Mouse (Mus musculus): ENCODE measurements at regions not wholly inside any gene's neighbourhood (a gene's known extent, or its start where the extent isn't known, plus 50 kb on each side); places are given as distances from the start of the nearest gene placed in this dataset.

DNA sequence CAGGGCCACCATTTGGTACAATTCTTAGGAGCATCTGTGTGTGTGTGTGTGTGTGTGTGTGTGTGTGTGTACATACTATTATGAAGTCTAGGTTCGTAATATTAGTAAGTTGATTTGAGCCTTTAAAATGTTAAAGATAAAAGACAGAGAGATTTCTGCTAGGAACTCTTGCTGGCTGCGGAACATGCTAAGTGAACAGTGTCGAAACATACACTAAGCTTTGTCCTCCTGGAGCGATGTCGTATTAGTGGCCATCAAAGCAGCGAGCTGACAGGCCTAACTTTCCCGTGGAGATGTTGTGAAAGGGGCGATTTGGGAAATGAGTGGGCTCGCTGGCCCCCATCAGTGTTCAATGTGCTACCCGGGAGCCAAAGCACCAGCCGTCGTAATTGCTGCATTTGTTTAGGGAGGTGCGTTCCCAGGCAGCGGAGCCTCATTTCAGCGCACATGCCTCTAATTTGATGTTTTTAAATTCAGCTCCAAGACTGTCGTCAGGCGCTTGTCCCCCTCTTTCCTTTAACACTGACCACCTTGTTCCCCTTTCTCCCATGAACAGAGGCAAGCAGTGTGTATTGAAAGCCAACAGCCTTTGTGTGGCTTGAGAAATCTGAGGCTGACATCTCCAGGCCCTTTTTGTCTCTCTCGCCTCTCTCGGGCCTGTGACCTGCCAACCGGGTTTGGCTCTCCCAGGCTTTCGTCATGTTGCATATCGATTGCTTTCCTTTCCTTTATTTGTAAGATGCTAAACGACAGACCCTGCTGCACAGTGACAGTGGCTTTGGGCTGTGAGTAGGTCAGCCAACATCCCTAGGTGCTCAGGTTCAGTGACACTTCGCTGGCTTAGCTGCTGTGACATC lies 426.3 kb downstream of the Sorl1 start:
- no peak for DNase-seq (ENCODE audit: low read depth, low spot score)

DNA sequence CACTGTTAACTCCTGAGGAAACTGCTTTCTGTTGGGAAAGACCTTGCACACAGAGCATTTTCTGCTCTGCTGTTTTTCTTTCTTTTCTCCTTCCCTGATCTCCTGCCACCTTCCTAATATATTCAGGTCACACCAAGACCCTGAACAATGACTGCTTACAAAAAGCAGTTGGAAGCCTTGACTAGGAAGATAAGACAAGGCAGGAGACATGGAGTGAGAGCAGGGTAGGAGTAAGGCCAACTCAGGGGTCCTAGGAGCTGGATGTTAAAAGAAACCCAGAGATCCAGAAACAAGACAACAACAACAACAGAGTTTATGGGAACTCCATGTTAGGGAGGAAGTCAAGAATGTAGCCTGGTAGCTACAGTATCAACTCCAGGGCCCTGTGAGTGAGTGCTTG lies 426.9 kb downstream of the Sorl1 start:
- no peak for DNase-seq (ENCODE audit: low read depth, low spot score)

DNA sequence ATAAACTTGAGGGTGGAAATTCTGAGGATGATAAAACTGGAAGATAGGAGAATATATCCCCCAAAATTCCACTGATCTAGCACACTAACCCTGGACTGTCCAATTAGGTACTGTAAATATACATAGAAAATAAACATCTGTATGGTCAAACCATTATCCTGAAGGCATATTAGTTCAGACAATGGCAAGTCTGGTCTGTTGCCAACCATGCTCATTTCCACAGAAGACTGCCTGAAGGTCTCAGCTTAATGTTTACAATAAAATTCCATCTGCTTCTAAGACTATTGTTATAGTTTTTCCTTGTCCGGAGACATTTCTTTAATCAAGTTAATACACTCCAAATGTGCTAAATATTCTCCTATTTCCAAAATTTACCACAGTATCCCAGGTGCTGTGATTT lies 441.2 kb downstream of the Sorl1 start:
- DNase-seq (ENCODE audit: low read depth, low spot score), result no peak

DNA sequence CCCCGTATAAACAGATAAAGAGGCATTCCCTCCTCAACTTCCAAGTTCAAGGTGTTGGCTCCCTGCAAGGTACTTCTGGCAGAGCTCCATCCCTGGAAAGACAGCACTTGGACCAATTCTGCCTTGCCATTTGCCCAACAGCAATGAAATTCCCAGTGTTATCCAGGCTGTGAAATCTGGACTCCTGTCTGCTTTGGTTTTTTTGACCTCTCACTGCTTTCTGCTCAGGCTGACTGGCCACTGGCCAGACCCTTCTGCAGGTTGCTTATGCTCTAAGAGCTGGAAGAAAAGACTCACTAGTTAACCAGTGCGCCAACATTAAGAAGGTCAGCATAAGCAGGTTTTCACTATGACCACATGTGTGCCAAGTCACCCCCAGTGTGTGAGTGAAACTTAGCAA lies 448.4 kb downstream of the Sorl1 start:
- DNase-seq (ENCODE audit: low read depth, low spot score), result no peak

DNA sequence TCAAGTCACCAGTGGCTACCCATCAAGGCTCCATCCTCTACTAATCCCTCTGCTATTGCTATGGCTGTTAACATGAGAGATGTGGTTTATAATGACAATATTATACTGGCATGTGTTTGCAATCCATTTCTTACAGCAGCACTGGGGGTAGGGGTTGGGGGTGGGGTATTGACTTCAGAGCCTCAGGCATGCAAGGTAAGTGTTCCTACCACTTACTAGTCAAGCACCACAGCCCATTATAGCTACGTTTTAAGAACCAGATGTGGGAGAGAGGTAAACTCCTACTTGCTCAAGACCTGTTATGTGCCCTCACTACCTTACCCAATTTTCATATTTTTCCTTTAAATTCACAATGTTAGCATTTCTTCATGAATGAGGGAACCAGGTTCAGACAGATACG lies 451.1 kb downstream of the Sorl1 start:
- DNase-seq (ENCODE audit: low read depth, low spot score), result no peak

DNA sequence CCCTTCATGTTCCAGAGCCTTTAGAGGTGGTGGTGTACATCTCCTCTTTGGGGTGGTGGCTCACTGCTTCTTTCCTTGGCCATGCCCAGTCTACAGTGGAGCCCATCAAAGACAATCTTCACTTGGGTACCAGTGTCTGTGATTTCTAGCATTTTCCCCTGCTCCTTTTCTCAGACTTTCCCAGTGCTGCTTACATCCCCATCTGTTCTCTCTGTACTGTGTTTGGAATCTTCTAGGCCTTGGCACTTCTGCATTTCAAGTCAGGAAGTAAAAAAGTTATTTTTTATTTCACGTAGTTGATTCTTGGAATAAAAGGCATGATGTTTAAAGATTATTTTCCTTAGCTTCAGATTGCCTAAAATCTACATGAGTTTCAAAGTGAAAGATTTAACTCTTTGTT lies 455.4 kb downstream of the Sorl1 start:
- no peak for DNase-seq (ENCODE audit: low read depth, low spot score)

DNA sequence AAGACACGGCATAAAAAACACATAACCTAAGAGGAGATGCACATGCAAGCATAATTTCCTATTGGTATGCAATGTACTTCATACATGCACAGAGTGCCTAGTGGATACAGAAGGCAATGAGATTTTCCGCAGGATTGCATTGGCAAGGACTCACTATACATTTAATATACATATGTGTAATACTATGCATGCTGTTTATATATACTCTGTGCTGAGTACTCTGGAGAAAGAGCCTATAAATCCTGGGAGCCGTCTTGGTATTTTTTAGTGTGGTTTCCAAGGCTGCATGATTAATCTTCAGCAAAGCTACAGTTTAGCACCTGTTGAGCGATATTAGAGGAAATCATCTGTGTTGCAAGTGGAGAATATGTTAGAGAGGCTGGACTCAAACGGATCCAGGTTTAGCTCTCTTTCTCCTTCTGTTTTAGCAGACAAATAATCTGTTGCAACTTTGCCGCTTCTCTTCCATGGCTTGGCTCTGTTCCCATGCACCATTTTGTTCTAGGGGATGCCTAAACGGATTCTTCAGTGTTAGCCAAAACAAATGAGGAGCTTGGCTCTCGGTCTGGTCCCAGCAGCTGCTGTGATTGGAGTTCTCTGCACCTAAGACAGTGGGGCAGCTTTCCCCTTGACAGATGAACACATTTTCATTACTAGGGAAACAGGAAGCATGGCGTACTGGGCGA lies 459.0 kb downstream of the Sorl1 start:
- DNase-seq (ENCODE audit: low read depth, low spot score), result no peak

DNA sequence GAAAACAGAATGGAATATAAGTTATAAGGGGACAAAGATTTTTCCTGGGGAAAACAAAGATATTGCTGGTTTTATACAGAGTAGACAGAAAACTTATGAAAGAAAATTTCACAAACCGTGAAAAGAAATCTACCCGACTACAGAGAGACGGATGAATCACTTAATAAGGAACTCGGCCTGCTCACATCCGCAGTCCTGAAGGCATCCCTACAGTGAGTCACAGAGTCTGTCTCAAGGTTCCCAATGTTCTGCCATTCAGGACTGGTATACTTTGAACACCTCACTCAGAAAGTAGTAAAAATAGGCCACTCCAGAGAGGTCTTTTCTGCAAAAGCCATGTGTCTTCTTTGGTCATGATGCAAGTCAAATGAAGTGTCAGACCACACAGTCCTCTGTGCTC lies 463.5 kb downstream of the Sorl1 start:
- DNase-seq (ENCODE audit: low read depth, low spot score), result no peak

DNA sequence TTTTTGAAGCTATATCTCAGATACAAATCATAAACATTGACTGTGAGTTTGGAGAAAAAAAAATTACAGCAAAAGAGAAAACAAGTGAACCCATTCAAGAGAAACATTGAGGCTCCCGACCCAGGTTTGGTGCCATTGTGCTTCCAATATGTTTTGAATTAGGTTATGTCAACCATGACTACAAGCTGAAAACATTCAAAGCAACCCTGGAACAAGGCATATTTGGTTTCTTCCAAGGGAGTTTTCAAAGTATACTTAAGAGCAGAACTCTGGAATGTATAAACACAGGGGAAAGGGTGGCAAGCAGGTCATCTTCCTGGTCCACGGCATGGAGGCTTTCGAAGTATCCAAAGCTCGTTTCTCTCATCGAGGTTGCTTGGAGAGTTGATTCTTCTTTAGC lies 464.1 kb downstream of the Sorl1 start:
- DNase-seq (ENCODE audit: low read depth, low spot score), result no peak

DNA sequence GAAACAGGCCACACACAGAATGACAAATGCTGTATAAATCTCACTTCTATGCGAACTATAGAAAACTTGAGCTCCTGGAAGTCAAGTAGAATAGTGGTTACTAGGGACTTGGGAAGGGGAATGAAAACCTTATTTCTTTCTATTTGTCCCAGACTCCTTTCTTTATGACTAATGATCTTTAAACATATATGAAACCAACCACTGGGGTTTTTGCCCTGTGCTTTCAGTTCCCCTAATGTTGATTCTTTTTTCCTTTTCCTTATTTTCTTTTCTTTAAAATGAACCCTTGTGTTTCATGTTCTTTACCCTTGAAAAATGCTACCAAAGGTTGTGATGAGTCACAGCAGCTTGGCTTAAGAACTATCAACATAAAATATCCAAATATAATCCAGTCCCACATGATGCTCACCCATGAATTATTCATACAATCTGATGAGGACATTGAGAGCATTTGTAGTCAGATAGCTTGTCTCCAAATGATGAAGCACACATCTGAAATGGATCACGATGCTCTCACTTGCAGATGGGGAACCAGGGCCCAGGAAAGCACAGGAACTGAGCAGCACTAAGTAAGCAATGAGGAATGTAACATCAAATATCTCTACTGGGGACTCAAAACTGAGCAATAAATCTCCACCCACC lies 470.2 kb upstream of the Ubash3b start:
- no peak for DNase-seq (ENCODE audit: low read depth, low spot score)

DNA sequence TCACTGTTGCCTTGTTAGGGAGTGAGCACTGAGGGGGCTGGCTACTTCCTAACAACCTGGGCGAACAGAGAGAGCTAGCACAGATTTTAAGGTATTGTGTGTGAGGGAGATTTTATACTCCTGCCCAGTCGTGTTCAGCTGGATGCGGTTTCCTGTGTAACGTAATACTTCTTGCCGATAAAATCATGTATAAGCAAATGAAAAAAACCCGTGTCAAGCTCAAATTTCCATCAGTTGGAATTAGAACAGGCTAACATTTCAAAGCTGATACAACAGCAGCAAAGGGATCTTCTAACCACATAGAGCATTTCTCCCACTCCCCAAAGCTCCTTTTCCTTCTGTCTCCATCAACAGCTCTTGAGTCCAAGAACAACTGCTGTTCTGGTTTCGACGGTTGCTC lies 459.8 kb upstream of the Ubash3b start:
- no peak for DNase-seq (ENCODE audit: low read depth, low spot score)

DNA sequence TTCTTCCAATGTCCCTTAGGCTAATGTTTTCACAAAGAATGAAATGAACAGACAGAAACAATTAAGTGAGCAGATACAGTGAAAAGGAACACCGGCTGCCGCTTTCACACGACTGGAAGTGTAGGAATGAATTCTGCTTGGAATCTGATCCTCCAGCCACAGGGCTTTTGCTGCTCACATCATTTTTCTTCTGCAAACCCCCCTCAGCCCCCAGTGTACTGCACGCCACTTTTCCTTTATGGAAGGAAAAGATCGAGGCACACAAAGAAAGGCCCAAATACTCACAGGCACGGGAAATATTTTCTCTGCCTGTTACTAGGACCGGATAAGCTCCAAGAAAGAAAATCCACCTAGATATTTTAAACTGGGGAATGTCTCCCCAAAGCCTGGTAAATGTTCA lies 452.5 kb upstream of the Ubash3b start:
- DNase-seq (ENCODE audit: low read depth, low spot score), result no peak

DNA sequence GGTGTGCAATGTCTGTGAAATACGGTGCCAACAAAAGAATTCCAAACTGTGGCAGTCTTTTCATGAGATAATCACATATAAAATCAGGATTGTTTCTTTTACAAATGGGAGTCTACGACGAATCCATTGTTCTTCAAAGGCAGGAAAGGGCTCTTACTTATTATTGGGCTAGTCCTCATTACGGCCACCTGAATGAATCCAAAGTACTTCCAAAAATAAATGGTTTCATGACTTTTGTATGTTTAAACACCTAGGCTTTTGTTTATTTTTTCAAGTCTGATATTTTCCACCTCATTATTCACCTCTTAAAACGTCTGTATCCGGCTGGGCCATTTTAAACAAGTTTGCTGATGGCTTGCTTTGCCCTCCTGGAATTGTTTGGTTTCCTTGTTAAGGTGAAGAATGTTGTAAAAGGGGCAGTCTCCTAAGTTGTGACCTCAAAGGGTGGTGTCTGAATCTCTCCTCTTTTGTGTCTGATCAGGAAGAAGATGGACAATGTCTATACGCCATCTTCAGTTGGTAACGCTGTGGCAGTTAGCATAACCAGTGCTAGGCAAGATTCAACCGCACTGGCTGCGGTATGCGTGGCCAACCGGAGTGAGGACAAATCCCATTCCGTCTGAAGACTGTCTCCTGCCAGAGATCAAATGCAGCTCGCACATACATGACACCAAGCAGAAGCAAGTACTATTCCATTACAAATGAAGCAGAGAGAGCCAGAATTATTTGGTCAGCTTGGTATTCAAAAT lies 451.5 kb upstream of the Ubash3b start:
- no peak for DNase-seq (ENCODE audit: low read depth, low spot score)

DNA sequence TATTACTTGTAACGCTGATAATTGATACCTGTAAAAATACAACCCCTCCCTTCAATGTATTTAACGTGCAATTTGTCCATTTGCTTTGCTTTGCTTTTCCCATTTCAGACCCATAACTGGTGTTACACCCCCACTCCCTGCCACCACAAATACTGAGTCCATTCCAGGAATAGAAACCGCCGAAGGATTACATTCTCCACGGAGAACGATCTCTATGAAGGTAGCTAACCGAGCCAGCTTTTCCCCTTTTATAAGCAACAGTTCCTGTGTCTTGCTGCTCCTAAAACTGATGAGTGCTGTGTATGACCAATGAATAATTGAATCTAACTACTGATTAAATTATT lies 450.9 kb upstream of the Ubash3b start:
- DNase-seq (ENCODE audit: low read depth, low spot score), result no peak

DNA sequence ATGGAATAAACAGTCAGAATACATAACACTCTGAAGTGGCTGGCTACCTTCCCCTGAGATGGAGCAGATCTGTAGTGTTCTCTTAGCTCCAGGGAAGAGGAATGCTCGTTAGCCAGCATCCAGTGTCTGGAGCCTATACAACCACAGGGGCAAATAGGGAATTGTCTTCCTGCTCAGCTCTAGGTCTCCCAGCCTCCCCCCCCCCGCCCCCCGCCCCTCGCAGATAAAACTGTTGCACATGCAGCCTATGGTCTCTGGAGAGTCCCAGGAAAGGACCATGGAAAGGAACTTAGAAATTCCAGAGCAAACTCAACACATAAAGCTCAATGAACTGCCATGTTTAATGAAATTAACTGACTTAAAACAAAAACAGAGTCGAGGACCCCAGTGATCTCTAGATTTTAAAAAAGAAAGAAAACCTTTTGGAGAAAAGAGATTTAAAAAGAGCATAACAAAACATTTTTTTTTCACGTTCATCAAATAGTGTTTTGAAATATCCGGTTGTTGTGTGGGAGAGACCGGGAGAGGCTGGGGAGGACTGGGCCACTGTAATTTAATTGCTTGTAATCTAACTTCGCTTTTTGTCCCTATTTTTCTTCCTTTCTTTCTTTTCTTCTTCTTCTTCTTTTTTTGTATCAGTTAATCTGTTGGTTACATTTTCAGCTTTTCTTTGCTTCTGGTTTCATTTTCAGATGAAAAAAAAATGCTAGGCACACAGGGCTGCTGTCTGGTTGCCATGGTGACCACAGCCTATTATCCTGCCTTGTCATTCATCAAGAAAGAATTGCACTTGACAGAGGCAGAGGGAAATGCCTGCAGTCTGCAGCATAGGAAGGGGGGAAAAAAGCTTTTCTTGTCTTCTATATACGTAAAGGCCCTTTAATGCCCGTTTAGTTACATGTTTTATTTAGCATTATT lies 450.3 kb upstream of the Ubash3b start:
- DNase-seq (ENCODE audit: low read depth, low spot score), result peak; percentile 74

DNA sequence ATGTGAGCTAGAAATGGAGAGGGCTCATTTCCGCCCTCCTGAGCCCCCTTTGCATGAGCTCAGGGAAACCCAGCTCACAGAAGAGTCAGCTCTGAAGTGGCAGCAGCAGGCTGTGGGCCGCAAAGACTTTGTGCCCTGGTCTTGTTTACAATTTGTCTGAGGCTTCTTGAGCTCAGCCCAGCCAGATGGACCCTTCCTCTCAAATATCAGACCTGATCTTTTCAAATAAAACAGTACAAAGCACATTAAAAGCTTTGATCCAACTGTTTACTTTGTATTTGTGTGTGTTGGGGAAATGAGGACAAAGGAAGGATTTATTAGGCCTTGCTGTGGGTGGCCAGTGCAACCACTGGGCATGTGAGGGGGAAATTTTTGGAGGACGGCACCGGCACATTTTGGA lies 448.9 kb upstream of the Ubash3b start:
- no peak for DNase-seq (ENCODE audit: low read depth, low spot score)

DNA sequence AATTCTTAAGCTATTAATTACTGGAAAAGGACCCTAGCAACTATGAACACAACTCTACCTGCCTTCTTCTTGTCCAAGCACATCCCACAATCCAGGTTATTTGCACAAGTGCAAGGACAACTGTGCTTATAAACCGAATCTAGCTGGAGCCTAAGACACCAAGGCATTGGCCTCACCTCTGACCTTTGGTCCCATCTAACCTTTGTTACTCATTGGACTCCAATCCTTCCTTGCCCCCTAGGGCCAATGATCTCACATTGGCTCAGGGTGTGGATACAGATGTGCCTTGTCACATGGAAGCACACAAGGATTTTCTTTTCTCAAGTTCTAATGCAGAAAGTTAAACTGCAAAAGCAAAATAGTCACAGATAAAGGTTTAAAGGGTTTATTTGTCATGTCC lies 444.6 kb upstream of the Ubash3b start:
- no peak for DNase-seq (ENCODE audit: low read depth, low spot score)

DNA sequence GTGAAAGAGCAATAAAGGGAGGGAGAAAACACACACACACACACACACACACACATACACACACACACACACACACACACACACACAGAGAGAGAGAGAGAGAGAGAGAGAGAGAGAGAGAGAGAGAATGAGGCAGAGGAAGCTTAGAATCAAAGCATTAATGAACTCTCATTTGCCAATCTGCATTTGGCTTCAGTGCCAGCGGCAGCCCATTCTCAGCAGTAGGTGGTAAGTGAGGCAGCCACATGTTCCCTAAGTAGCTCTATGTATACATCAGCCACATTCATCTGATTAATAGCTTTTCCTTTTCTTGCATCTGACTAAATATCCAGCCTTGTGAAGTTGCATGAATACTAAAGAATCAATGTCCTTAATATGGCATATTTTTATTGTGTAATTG lies 443.4 kb upstream of the Ubash3b start:
- no peak for DNase-seq (ENCODE audit: low read depth, low spot score)

DNA sequence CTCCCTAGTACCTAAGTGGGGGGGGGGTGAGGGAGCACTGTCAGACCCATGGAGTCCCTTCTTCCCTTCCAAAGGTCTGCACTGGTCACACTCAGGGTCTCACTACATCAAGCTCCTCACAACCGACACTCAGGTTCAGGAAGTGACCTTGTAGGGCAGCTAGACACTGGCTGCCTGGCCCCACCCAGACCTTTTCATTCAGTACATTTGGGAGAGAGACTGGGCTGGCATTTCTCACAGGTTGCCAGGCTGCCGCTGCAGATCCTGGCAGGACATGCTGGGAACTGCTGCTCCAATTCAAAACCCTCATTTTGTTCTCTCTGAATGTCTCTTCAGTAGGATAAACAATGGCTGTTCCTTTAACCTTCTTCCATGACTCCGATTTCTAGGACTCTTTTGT lies 439.3 kb upstream of the Ubash3b start:
- DNase-seq (ENCODE audit: low read depth, low spot score), result no peak

DNA sequence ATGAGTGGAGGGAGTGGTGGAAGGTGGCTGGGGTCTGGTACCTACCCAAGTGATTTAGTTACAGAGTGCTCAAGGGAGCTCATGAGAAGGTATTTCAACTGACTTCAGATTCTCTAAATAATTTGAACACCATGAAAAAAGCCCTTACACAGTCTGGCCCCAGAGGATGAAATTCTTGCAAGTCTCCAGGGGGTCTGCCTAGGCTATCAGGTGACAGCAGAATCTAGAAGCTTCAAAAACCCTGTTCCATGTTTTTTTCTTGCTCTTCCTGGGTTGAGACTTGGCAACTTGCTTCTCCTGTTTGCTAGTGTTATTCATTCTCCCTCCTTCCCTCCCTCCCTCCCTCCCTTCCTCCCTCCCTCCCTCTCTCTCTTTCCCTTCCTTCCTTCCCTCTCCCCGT lies 438.4 kb upstream of the Ubash3b start:
- DNase-seq (ENCODE audit: low read depth, low spot score), result no peak

DNA sequence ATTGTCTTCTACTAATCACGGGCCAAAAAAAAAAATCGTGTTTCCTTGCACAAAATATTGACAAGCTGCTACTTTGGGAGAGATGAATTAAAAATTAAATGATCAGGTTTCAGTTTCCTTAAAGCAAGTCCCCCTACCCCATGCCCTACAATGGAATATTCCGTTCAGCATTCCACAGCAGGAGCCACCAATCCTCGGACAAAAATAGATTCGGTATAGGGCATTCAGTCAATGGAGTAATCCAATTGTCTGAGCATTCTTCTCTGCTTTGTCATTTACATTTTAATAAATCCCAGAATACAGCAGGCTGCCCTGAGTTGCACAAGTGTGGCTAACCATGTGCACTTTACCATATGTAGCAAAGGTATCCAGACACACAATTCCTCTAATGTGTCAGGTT lies 434.3 kb upstream of the Ubash3b start:
- peak; percentile 44 for DNase-seq (ENCODE audit: low read depth, low spot score)
